Mouse (Mus musculus): ENCODE measurements around the gene Exoc3l. TPM values are rescaled to one million over a fixed set of nuclear protein-coding genes. Genes with fewer than 3 reads are reported as not detected.

The Exoc3l gene
- polyA plus RNA-seq, 1 experiment = not detected

DNA sequence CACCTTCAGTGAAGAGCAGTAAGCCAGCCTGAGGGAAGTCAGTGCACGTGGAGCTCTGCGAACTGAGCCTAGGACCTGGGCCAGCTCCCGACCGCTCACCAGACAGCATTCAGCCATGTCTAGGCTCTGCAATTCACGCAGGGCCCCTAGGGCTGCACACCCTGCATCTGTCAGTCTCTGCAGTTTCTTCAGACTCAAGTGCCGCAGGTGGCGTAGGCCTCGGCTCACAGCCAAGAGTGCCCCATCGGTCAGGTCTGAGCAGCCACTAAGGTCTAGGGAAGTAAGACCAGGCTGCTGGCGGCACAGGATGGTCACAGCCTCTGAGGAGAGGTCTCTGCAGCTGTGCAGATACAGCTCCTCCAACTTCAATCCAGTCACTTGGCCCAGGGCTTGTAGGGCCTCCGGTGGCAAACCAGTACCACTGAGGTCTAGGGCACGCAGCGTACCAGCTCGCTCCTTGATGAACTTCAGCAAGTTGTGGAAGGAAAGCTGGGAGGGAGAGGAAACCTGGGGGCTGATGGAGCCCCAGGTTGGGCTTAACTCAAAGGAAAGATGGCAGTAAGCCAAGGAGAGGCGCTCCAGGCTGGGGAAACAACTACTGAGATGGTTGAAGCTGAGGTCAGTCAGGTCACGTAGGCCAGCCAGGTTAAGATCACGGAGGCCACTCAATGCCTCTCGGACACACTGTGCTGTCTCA, 19.3 kb upstream of the Exoc3l start:
- TF ChIP-seq CTCF (IDR thresholded peaks at IDR 0.05; ENCODE audit: borderline replicate concordance, insufficient read depth, low read length) (no peak), POLR2A (IDR thresholded peaks at IDR 0.05; ENCODE audit: low read depth, low read length) (no peak)
- Histone ChIP-seq H3K4me1 (ENCODE audit: control insufficient read depth, insufficient read depth, low read length) (no peaks in the 10 kb centered on the region), H3K4me3 (ENCODE audit: insufficient read depth, low read length) (no peak overlapping the region), H3K27ac (ENCODE audit: insufficient read depth, low read length) (no peak overlapping the region)

DNA sequence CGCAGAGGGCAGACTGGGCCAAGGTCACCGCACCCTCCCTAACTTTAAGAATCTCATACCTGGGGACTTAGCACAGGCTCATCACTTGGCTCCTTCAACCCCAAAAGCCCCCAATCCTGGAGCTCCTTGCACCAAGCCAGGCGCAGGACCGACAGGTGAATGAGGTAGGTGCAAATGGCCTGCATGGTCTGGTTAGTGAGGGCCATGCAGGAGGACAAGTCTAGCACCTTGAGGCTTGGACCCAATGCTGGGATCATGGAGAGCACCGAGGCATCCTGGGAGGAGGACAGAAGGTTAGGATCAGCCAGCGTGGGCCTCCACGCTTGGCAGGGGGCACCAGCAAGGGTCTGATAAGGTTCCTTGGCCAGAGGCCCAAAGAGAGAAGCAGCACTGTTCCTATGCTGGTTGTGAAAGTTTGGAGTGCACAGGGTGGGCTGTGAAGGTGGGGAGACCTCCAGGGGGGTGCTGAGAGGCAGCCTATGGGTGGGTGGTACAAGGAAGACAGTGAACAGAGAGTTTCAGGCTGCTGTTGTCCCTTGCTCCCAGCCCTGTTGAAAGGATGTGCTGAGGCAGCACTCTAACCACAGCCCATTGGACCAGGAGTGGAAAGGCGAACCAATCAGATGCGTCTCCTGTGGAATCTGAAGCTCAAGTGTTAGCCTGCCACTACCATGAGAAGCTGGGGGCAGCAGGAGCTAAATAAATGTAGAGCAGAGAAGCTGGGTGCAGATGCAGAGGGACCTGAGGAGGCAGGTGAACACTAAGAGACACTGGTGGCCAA, 17.9 kb upstream of the Exoc3l start:
- H3K4me1 ChIP-seq (ENCODE audit: control insufficient read depth, insufficient read depth, low read length) = no peaks in the 10 kb centered on the region
- H3K27ac ChIP-seq (ENCODE audit: insufficient read depth, low read length) = no peak overlapping the region
- H3K4me3 ChIP-seq (ENCODE audit: insufficient read depth, low read length) = no peak overlapping the region
- no peak for TF ChIP-seq CTCF (IDR thresholded peaks at IDR 0.05; ENCODE audit: borderline replicate concordance, insufficient read depth, low read length)
- no peak for TF ChIP-seq POLR2A (IDR thresholded peaks at IDR 0.05; ENCODE audit: low read depth, low read length)

DNA sequence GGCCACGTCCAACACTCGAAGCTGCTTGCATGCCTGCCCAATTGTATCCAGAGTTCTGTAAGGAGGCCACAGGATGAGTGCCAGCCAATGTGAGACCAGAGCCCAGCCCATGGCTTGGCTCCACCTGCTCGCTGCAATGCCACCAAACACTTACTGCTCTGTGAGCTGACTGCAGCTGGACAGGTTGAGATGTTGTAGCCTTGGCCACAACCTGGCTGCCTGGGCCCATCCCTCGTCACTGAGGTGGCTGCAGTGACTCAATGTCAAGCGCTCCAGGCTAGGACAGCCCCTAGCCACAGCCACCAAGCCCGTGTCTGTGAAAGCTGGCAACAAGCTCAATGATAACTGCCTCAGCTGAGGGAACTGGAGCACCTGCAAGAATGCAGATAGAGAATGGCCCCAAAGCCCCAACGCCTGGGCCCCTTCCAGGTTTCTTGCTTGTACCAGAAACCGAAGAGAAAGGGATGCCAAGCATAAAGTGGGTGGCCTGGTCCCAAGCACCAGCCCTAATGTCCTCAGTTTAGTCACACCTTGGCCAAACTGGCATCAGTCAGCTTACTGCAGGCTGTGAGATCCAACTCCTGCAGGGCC, 17.1 kb upstream of the Exoc3l start:
- TF ChIP-seq CTCF (IDR thresholded peaks at IDR 0.05; ENCODE audit: borderline replicate concordance, insufficient read depth, low read length) (no peak), POLR2A (IDR thresholded peaks at IDR 0.05; ENCODE audit: low read depth, low read length) (no peak)
- H3K27ac ChIP-seq (ENCODE audit: insufficient read depth, low read length) = no peak overlapping the region
- no peaks in the 10 kb centered on the region for H3K4me1 ChIP-seq (ENCODE audit: control insufficient read depth, insufficient read depth, low read length)
- no peak overlapping the region for H3K4me3 ChIP-seq (ENCODE audit: insufficient read depth, low read length)

DNA sequence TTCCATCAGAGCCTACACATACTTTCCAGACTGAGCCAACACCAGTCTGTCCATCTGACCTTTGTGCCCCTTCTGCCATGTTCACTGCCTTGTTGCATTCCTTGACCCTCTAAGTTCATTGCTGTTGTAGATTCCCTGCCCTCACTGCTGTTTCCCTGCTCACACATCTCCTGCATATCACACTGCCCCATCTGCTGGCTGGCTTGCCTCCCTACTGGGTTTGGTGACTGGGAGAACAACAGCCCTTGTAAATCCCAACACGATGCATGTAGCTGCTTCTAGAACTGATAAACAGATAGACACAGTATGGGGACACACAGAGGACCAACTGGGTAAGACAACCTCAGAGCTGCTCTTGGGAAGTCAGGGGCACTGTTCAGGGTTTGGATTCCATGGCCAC, 15.8 kb upstream of the Exoc3l start:
- Histone ChIP-seq H3K4me1 (ENCODE audit: control insufficient read depth, insufficient read depth, low read length) (no peaks in the 10 kb centered on the region), H3K27ac (ENCODE audit: insufficient read depth, low read length) (no peak overlapping the region), H3K4me3 (ENCODE audit: insufficient read depth, low read length) (no peak overlapping the region)
- TF ChIP-seq POLR2A (IDR thresholded peaks at IDR 0.05; ENCODE audit: low read depth, low read length) (no peak), CTCF (IDR thresholded peaks at IDR 0.05; ENCODE audit: borderline replicate concordance, insufficient read depth, low read length) (no peak)

- TF ChIP-seq POLR2A (IDR thresholded peaks at IDR 0.05; ENCODE audit: low read depth, low read length) (no peak), CTCF (IDR thresholded peaks at IDR 0.05; ENCODE audit: borderline replicate concordance, insufficient read depth, low read length) (no peak)
- no peaks in the 10 kb centered on the region for H3K4me1 ChIP-seq (ENCODE audit: control insufficient read depth, insufficient read depth, low read length)
- H3K27ac ChIP-seq (ENCODE audit: insufficient read depth, low read length) = no peak overlapping the region
- H3K4me3 ChIP-seq (ENCODE audit: insufficient read depth, low read length) = no peak overlapping the region
Measured at GRCm38 (mm10) chr8:105310118-105310517, 14.2 kb upstream of the Exoc3l start.

DNA sequence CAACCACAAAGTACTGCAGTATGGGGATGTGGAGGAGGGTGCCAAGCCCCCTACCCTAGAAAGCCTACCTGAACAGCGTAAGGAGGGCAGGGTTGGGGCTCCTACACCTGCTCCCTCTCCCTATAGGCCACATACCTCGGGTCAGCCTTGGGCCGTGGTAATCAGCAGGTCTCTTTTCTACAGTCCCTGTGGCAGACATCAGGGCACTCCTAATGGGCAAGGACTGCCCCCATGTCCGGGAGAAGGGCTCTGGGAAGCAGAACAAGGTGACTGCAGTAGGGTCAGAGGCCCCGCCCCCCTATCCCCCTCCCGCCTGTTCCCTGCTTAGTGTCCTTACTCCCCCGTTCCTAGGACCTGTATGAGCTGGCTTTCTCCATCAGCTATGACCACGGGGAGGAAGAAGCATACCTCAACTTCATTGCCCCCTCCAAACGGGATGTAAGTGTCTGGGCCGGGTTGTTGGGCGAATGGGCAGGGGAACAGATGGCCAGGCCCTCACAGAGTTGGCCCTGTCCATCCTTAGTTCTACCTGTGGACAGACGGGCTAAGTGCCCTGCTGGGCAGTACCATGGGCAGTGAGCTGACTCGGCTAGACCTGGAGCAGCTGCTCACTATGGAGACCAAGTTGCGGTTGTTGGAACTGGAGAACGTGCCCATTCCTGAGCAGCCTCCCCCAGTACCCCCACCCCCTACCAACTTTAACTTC, 13.4 kb upstream of the Exoc3l start:
- H3K4me3 ChIP-seq (ENCODE audit: insufficient read depth, low read length) = no peak overlapping the region
- TF ChIP-seq CTCF (IDR thresholded peaks at IDR 0.05; ENCODE audit: borderline replicate concordance, insufficient read depth, low read length) = no peak
- no peak for TF ChIP-seq POLR2A (IDR thresholded peaks at IDR 0.05; ENCODE audit: low read depth, low read length)
- peaks cover 4% of the 10 kb centered on the region for H3K4me1 ChIP-seq (ENCODE audit: control insufficient read depth, insufficient read depth, low read length)
- no peak overlapping the region for H3K27ac ChIP-seq (ENCODE audit: insufficient read depth, low read length)

- peaks cover 10% of the 10 kb centered on the region for H3K4me1 ChIP-seq (ENCODE audit: control insufficient read depth, insufficient read depth, low read length)
- TF ChIP-seq CTCF (IDR thresholded peaks at IDR 0.05; ENCODE audit: borderline replicate concordance, insufficient read depth, low read length) (no peak), POLR2A (IDR thresholded peaks at IDR 0.05; ENCODE audit: low read depth, low read length) (no peak)
Measured at GRCm38 (mm10) chr8:105308428-105308827, 12.5 kb upstream of the Exoc3l start.

GRCm38 (mm10) chr8:105307670-105308069, 11.8 kb upstream of the Exoc3l start:
- Histone ChIP-seq H3K4me1 (ENCODE audit: control insufficient read depth, insufficient read depth, low read length) (peaks cover 10% of the 10 kb centered on the region), H3K27ac (ENCODE audit: insufficient read depth, low read length) (no peak overlapping the region), H3K4me3 (ENCODE audit: insufficient read depth, low read length) (no peak overlapping the region)
- no peak for TF ChIP-seq CTCF (IDR thresholded peaks at IDR 0.05; ENCODE audit: borderline replicate concordance, insufficient read depth, low read length)
- TF ChIP-seq POLR2A (IDR thresholded peaks at IDR 0.05; ENCODE audit: low read depth, low read length) = no peak

More at GRCm38 (mm10) chr8:105308428-105308827, 12.5 kb upstream of the Exoc3l start:
- Histone ChIP-seq H3K27ac (ENCODE audit: insufficient read depth, low read length) (no peak overlapping the region), H3K4me3 (ENCODE audit: insufficient read depth, low read length) (no peak overlapping the region)

DNA sequence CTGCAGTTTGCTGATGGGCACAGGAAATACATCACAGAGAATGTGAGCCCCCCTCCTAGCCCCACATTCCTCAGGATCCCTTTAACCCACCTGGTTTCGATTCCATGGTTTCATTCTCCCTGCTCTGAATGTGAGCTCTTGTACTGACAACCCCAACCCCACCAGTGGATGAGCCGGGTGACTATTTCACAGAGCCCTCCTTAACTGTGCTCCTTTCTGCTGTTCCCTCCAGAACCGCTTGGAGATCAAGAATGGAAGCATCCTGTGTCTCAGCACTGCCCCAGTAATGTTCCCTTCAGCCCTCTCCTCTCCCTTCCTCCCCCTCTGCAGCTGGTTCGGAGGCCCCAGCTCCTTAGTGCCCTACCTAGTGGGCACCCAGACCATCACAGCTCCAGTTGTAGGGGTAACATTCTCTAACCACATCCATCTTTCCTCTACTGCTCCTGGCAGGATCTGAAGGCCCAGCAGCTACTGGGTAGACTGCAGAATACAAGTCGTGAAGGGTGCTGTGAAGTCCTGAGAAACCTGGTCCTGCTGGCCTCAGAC, 10.3 kb upstream of the Exoc3l start:
- TF ChIP-seq CTCF (IDR thresholded peaks at IDR 0.05; ENCODE audit: borderline replicate concordance, insufficient read depth, low read length) (no peak), POLR2A (IDR thresholded peaks at IDR 0.05; ENCODE audit: low read depth, low read length) (no peak)
- peaks cover 10% of the 10 kb centered on the region for H3K4me1 ChIP-seq (ENCODE audit: control insufficient read depth, insufficient read depth, low read length)
- no peak overlapping the region for H3K27ac ChIP-seq (ENCODE audit: insufficient read depth, low read length)
- no peak overlapping the region for H3K4me3 ChIP-seq (ENCODE audit: insufficient read depth, low read length)
